Mouse (Mus musculus) kidney, adult 2 months (tissue): ENCODE data around the gene Arid2.

Experiments
- CTCF ChIP-seq: fragments of 200-500 bp; conservative IDR thresholded peaks from 2 replicates; pipeline ENCODE4 v1.5.1; 2011; ENCODE audit warnings: low read depth, mild to moderate bottlenecking, control low read depth, low read length, moderate library complexity, mixed read lengths; ENCODE audit not compliant: insufficient read depth, insufficient read length
- POLR2A ChIP-seq: fragments of 200-500 bp; IDR thresholded peaks from one replicate; pipeline ENCODE4 v1.6.1; 2011; ENCODE audit warnings: low read depth, low read length, control low read depth

DNA sequence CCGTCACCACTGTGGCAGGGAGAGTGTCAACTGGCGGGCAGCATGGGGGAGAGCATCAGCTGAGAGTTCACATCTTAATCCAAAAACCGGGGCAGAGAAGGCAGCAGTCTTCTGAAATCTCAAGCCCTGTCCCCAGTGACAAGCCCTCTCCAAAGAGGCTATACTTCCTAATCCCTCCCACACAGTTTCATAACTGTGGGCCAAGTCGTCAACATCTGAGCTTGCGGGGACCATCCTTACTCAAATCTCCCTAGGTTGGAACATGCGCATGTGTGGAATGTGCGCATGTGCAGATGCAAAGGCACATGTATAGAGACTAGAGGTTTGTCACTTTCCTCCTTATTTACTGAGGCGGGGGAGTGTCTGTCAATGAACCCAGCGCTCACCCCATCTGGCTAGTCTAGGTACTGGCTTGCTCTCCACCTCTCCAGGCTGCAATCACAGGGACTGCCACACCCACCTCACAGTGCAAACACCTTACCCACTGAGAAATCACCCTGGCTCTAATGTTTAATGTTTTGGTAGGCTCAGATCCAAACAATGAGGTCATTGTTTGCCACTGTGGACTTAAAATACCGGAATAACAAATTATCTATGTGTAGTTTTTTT is 16.9 kb upstream of the Arid2 start:
- TF ChIP-seq POLR2A = no peak
- TF ChIP-seq CTCF = no peak
